Mouse (Mus musculus): ENCODE measurements around the gene Emx1. TPM values are rescaled to one million over a fixed set of nuclear protein-coding genes. Genes with fewer than 3 reads are reported as not detected.

Gene Emx1
- polyA plus RNA-seq, 1 experiment from 2014 or later: 0.68 TPM

DNA sequence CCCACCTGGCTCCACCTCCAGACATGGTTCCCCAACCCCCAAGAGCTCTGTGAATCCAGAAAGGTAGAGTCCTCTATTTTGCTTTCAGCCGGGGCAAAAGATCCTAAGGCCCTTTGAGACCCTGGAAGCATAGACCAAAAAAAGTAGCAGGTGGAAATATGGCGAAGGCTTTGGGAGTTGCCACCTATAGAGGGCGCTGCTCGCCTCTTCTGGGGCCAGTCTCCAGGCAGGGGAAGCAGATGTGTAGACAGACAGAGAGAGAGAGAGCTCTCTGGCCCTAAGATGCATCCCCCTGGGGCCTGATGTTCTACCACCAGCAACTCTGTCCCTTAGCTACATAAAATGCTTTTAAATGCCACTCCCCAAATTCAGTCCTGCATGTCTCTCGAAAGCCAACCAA is 49.8 kb downstream of the Emx1 start:
- Histone ChIP-seq H3K4me2 (replicated peaks) (no peak overlapping the region), H3K9ac (no peak overlapping the region), H3K27ac (no peak overlapping the region; the same call in 1 of the 2 replicates), H3K4me1 (peaks cover 12% of the 10 kb centered on the region; the same call in 1 of the 2 replicates), H3K4me3 (no peak overlapping the region), H3K27me3 (no peaks in the 10 kb centered on the region), H3K9me3 (no peaks in the 10 kb centered on the region), H3K36me3 (no peaks in the 10 kb centered on the region)
- ATAC-seq (ENCODE audit: insufficient number of reproducible peaks, insufficient read depth, low FRiP score, low TSS enrichment): no peak
- 40% methylated on average over 5 of the region's 5 CpGs for WGBS

DNA sequence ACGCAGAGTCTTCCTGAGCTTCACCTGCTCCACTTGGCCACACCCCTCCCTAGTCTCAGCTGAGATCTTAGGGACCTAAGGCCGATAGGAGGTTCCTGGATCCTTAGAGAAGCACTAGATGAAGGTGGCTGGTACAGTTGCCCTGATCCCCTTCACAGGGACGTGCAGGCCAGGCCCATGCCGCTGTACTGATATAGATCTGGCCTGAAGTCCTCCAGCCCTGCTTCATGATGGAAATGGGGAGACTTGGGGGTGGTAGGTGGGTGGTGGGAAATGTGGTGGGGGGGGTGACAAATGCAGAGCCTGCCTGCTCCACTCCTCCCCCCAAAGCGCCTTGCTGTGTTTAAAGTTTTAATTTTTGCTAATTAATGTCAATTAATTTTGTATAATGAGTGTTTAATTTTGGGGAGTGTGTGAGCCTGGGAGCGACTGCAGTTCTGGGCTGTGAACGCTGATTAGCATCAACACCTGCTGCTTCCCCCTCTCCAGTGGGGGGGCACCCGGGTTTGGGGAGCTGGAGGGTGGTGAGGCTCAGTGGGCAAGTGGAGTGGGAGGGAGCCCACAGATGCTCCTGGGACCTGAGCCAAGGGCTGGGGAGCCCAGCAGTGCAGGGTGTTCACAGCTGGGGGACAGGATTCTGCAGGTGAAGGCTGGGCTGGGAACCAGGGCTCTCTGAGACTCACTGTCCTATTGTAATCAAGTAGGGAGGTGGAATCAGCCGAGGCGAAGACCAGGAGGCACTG is 50.5 kb downstream of the Emx1 start:
- Histone ChIP-seq H3K4me3 (no peak overlapping the region), H3K4me2 (replicated peaks) (no peak overlapping the region), H3K27ac (no peak overlapping the region), H3K4me1 (peaks cover 12% of the 10 kb centered on the region; the same call in 1 of the 2 replicates), H3K36me3 (no peaks in the 10 kb centered on the region), H3K27me3 (no peaks in the 10 kb centered on the region), H3K9ac (no peak overlapping the region), H3K9me3 (no peaks in the 10 kb centered on the region)
- ATAC-seq (ENCODE audit: insufficient number of reproducible peaks, insufficient read depth, low FRiP score, low TSS enrichment): no peak
- 49% methylated on average over 10 of the region's 10 CpGs for WGBS

DNA sequence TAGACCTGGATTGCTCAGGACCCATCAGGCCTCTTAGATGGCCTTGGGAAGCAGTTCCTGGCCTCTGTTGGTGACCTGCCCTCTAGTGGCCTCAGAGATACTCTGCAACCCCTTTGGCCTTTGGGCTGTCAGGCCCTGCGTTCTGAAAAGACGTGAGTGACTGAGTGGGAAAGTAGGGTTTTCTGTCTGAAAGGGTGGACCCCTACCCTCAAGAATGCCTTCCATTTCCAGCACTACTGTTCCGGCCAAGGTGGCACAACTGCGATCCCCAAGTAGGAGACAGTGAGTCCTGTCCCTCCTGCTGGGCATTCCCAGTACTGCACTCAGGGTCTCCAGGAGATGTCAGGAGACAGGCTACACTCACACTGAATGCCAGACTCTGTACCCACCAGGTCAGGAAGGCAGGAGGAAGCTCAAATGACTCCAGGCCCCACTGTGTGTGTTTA is 51.8 kb downstream of the Emx1 start:
- H3K9me3 ChIP-seq: no peaks in the 10 kb centered on the region
- 0 out of 2 replicates have a peak, but pooled peaks have one; percentile 29 for ATAC-seq (ENCODE audit: insufficient number of reproducible peaks, insufficient read depth, low FRiP score, low TSS enrichment)
- no peak overlapping the region for H3K9ac ChIP-seq
- no peaks in the 10 kb centered on the region for H3K27me3 ChIP-seq
- H3K27ac ChIP-seq: no peak overlapping the region
- H3K4me1 ChIP-seq: peaks cover 12% of the 10 kb centered on the region; the same call in 1 of the 2 replicates
- no peak overlapping the region for H3K4me3 ChIP-seq
- H3K36me3 ChIP-seq: no peaks in the 10 kb centered on the region
- WGBS: 1% methylated on average over 4 of the region's 4 CpGs
- H3K4me2 ChIP-seq (replicated peaks): peak overlapping the region; percentile 30

DNA sequence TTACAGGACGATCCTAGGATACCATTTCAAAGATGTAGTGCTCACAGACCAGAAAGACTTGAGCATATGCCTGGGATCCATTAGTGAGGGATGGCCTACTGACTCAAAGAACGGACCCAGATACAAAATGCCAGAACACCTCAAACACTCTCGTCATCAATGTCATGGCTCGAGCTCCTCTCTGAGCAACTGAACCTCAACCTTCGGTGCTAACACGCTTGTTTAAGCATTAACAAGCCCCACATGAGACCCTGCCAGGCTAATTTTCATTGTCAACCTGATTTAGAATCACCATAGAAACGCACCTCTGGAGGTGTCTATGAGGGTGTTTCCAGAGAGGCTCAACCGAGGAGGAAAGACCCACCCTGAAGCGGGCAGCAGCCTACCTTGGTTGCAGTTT is 62.6 kb downstream of the Emx1 start:
- Histone ChIP-seq H3K4me2 (replicated peaks) (no peak overlapping the region), H3K4me3 (no peak overlapping the region), H3K9me3 (0 out of 2 replicates have a peak, but pooled peaks cover 4% of the 10 kb centered on the region), H3K4me1 (no peaks in the 10 kb centered on the region), H3K27me3 (no peaks in the 10 kb centered on the region), H3K36me3 (no peaks in the 10 kb centered on the region), H3K27ac (no peak overlapping the region), H3K9ac (no peak overlapping the region)
- 76% methylated on average over 9 of the region's 9 CpGs for WGBS
- ATAC-seq (ENCODE audit: insufficient number of reproducible peaks, insufficient read depth, low FRiP score, low TSS enrichment): no peak

DNA sequence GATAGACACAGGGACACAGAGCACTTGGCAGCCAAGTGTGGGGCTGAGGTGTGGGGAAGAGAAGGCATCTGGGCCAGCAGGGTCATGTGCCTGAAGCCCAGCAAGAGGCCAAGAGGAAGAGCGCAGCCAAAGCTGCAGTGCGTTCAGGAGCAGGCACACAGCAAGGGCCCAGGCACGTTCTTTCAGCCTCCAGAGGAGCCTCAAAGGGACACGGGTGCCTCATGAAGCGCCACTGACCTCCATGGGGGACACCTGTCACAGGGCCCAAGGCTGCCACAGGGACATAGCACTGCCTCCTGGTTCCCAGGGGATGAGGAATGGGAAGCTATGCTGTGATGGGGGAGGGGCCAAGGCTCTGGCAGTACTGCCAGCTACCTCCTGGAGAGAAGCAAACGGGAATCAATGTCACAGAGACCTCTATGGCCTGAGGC is 63.6 kb downstream of the Emx1 start:
- no peak overlapping the region for H3K9ac ChIP-seq
- H3K27me3 ChIP-seq: no peaks in the 10 kb centered on the region
- H3K4me3 ChIP-seq: no peak overlapping the region
- H3K36me3 ChIP-seq: no peaks in the 10 kb centered on the region
- H3K9me3 ChIP-seq: no peaks in the 10 kb centered on the region
- H3K4me2 ChIP-seq (replicated peaks): no peak overlapping the region
- no peaks in the 10 kb centered on the region for H3K4me1 ChIP-seq
- ATAC-seq (ENCODE audit: insufficient number of reproducible peaks, insufficient read depth, low FRiP score, low TSS enrichment): no peak
- H3K27ac ChIP-seq: no peak overlapping the region
- WGBS: 41% methylated on average over 6 of the region's 6 CpGs

DNA sequence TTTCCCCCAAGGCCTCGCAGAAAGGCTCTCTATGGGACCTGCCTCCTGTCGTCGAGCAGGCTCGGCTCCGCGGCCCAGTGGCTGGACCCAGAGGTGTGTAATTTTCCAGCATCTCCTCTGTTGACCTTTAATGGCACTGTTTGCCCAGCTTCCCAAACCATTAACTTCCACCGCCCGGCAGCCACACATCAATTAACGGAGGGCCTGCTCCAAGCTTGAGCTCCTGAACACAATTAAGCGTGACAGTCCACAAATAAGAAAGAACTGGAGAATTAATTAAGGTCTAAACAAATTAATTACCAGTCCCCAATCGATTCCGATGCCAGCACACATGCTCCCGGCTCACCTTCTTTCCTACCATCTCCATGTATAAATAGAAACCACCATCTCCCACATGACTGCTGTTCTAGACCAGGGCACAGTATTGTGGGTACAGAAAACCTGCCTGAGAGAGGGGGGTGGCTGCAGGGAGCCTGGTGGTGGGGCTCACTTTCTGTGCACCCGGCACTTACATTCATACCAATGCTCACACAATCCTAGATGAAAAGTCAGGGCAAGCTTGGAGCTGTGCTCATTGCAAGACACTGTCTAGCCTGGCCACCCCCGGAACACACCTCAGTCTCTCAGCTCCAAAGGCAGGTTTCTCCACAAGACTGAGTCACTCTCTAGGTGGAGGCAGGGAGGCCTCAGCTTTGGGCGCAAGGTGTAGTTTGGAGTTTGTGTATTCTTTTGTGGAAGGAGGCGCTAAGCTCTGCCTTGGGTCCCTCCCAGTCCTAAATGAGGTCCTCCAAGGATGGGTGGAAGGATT is 65.2 kb downstream of the Emx1 start:
- Histone ChIP-seq H3K27ac (no peak overlapping the region), H3K4me2 (replicated peaks) (no peak overlapping the region), H3K9me3 (no peaks in the 10 kb centered on the region), H3K4me1 (no peaks in the 10 kb centered on the region), H3K9ac (no peak overlapping the region), H3K4me3 (no peak overlapping the region), H3K36me3 (no peaks in the 10 kb centered on the region), H3K27me3 (no peaks in the 10 kb centered on the region)
- WGBS: 82% methylated on average over 17 of the region's 17 CpGs
- ATAC-seq (ENCODE audit: insufficient number of reproducible peaks, insufficient read depth, low FRiP score, low TSS enrichment): no peak

DNA sequence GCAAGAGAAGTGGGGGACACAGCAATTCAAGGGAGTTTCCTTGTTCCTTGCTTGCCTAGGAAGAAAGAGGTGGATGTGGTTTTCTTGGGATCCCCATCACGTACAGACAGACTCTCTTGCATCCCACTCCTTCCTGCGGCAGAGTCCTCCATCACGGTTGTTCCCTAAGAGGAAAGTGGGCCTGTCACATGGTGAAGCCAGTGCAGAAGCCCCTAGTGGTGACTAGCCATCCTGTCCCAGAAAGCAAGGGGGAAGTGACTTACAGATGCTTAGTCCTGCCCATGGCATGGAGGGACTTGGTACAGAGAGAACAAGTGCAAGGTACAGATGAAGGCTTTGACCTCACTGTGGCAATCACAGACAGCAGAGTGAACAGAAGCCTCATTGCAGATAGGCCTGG is 66.0 kb downstream of the Emx1 start:
- H3K4me1 ChIP-seq: no peaks in the 10 kb centered on the region
- no peak overlapping the region for H3K27ac ChIP-seq
- no peaks in the 10 kb centered on the region for H3K9me3 ChIP-seq
- H3K27me3 ChIP-seq: no peaks in the 10 kb centered on the region
- no peak overlapping the region for H3K9ac ChIP-seq
- no peak overlapping the region for H3K4me2 ChIP-seq (replicated peaks)
- WGBS: 70% methylated on average over 3 of the region's 3 CpGs
- H3K4me3 ChIP-seq: no peak overlapping the region
- no peaks in the 10 kb centered on the region for H3K36me3 ChIP-seq
- no peak for ATAC-seq (ENCODE audit: insufficient number of reproducible peaks, insufficient read depth, low FRiP score, low TSS enrichment)

Other genes with a start within 250 kb of the Emx1 start
- 45.1 and 45.2 TPM in 2 replicates for gene Exoc6b, start 117.9 kb upstream of the Emx1 start, polyA plus RNA-seq (2016; fragmentation: Nextera tagmentation; extraction: Ambion mirVana)
- 41.7 and 44.9 TPM in 2 replicates for gene Spr, start 49.7 kb upstream of the Emx1 start, polyA plus RNA-seq (2016; fragmentation: Nextera tagmentation; extraction: Ambion mirVana)
- gene Sfxn5, start 146.0 kb downstream of the Emx1 start, polyA plus RNA-seq (2016; fragmentation: Nextera tagmentation; extraction: Ambion mirVana): 7.2 and 8.1 TPM in 2 replicates
- 12.3 and 13.3 TPM in 2 replicates for gene Rab11fip5, start 187.2 kb downstream of the Emx1 start, polyA plus RNA-seq (2016; fragmentation: Nextera tagmentation; extraction: Ambion mirVana)
- gene Noto, start 236.4 kb downstream of the Emx1 start, polyA plus RNA-seq (2016; fragmentation: Nextera tagmentation; extraction: Ambion mirVana): not detected in 2 replicates
- gene Smyd5, start 244.6 kb downstream of the Emx1 start, polyA plus RNA-seq (2016; fragmentation: Nextera tagmentation; extraction: Ambion mirVana): 66.4 and 67.1 TPM in 2 replicates

All from embryonic facial prominence, embryonic 12.5 days (tissue).